Mouse (Mus musculus) retina, postnatal 1 day (tissue): Measurements from ENCODE around the gene Sorbs2.
A peak's percentile ranks its signal among the peaks of the same experiment; 100 is the strongest.

ENCODE experiments used
- DNase-seq: peaks from one replicate; pipeline ENCODE4 v3.0.0-alpha.2; 2012

The Sorbs2 gene

DNA sequence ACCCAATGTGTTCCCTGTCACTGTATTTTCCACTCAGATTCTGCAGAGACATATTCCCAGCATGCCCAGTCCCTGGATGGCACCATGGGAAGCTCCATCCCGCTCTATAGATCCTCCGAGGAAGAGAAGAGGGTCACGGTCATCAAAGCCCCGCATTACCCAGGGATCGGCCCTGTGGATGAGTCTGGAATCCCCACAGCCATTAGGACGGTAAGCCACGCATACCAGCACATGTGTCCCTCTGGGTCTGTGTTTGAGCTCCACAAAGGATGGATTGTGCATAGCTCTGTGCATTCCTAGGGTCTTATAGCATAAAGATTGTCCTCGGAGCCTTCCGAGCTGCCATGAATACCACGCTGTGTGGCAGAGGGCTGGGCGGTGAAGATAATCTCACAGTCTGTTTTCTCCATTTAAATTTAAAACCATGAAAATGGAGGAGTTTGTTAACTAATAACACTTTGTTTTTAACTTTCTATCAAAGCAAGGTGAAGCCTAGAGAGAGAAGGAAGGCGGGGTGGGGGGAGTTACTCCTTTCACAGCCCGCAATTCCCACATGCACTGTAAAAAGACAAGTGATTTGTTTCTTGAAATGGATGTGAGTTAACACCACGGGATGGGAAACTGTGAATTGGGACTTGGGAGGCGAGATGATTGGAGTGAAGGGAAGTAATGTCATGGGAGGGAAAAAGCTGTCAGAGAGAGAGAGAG is 255.5 kb downstream of the Sorbs2 start:
- DNase-seq, result no peak

DNA sequence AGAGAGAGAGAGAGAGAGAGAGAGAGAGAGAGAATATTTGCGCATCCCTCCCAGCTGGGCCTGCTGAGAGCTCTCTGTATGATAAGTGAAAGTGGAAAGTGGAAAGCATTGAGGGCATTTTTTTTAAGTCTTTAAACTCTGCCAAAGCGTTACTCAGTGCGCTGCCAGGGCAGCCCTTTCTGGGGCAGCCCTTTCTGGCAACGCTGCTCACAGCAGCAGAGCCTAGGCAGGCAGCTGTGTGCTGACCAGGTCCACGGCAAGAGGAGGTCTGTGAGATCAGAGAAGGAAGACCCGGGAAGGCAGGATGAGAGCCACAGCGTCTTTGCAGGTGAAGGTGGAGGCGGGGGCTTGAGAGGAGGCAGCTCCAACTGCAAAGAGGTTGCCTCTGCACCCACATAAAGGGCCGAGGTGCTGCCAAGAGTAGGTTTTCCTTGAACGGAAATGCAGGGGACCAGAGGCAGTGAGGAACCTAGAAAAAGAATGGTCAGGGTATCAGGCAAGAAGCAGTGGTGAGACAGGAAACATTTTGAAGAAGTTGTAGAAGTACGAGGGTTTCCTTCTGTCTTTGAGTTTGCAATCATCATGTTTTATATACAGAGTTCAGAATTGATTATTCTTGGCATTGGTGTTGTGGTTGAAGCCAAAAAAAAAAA is 256.2 kb downstream of the Sorbs2 start:
- DNase-seq, result no peak

DNA sequence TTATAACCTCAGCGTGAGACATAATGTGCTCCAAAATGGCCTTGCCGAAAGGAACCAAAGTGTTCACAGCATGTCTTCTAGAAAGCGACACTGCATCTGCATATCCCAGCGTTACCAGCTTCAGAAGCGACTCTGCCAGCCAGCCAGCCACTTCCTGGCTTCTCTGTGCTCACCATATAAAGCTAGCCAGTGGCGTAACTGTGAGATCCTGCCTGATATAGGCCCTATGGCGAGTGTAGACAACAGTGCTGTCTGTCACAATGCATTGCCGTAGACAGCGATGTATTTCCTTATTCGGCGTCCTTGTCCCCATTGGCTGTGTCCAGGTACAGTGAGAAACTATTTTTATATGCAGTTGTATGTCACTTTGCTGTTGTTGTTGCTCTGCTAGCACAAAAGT is 258.6 kb downstream of the Sorbs2 start:
- no peak for DNase-seq

GRCm38 (mm10) chr8:45774841-45775240 is 267.3 kb downstream of the Sorbs2 start:
- no peak for DNase-seq

GRCm38 (mm10) chr8:45775481-45775880 is 267.9 kb downstream of the Sorbs2 start:
- DNase-seq, result no peak

- DNase-seq, result no peak
These were observed 268.8 kb downstream of the Sorbs2 start for GRCm38 (mm10) chr8:45776366-45776765.

- DNase-seq, result no peak
These were observed 269.4 kb downstream of the Sorbs2 start for GRCm38 (mm10) chr8:45776977-45777376.

DNA sequence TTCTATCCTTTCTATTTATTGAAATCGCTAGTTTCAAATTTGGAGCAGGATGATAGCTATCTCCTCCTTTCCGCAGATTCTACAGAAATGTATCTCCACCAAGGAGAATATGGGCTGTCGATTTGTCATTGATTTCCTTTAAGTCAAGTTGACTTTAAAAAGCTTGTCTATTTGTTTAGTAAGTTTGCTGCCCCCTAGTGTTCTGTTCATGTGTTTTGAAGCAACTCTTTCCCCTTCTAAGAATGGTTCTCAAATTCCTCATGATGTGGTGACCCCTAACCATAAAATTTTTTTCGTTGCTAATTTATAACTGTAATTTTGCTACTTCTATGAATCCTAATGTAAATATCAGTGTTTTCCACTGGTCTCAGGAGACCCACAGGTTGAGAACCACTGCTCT is 273.0 kb downstream of the Sorbs2 start:
- DNase-seq, result peak; percentile 69

GRCm38 (mm10) chr8:45788610-45789009 is 281.0 kb downstream of the Sorbs2 start:
- DNase-seq, result no peak

DNA sequence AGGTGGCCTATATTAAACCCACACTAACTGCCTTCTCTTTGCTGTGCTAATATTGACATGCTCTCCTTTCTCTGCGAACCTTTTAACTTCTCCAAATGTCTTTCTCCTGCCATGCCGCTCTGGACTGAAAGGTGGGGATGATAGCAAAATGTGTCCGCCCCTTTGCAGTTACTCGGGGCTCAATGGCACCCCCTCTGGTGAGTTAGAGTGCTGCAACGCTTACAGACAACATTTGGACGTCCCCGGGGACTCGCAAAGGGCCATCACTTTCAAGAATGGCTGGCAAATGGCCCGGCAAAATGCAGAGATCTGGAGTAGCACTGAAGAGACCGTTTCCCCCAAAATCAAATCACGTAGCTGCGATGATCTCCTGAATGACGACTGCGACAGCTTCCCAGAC is 287.3 kb downstream of the Sorbs2 start:
- DNase-seq, result peak; percentile 34

- DNase-seq, result peak; percentile 72
These were observed 288.7 kb downstream of the Sorbs2 start for GRCm38 (mm10) chr8:45796331-45796740.

DNA sequence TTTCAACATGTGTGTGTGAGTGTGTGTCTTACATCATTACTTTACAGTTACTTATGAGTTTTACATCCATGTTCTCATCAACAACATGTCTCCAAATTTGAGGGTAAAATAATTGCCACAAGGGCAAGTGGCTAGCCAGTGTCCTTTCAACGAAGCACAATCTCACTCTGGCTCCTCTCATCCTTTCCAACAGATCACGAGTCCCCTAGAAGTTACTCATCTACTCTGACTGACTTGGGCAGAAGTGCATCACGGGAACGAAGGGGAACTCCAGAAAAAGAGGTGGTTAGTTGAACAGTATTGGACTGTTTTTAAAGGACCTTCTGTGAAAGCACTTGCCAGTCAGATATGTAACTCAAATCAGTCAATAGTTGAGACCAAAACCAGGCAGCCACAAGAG is 291.9 kb downstream of the Sorbs2 start:
- DNase-seq, result no peak

DNA sequence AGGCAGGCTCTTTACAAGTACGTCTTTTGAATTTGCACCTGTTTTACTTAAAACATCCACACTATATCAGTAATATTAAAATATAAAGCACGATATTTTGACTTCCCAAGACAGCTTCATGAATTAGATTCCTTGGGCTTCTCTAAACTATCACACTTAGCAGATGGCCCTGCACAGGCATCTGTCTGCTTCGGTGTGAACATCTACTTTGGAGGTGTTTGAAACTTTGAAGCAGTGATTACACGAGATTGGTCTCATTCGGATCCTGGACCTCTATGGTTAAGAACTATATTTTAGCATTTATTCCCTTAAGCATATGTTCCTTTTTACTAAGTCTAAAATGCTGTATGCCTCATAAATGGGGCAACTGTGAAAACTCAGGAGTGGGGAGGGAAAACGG is 301.0 kb downstream of the Sorbs2 start:
- DNase-seq, result no peak

- peak; percentile 81 for DNase-seq
These were observed 309.3 kb downstream of the Sorbs2 start for GRCm38 (mm10) chr8:45816765-45817426.

- DNase-seq, result no peak
These were observed 314.1 kb downstream of the Sorbs2 start for GRCm38 (mm10) chr8:45821650-45822049.

DNA sequence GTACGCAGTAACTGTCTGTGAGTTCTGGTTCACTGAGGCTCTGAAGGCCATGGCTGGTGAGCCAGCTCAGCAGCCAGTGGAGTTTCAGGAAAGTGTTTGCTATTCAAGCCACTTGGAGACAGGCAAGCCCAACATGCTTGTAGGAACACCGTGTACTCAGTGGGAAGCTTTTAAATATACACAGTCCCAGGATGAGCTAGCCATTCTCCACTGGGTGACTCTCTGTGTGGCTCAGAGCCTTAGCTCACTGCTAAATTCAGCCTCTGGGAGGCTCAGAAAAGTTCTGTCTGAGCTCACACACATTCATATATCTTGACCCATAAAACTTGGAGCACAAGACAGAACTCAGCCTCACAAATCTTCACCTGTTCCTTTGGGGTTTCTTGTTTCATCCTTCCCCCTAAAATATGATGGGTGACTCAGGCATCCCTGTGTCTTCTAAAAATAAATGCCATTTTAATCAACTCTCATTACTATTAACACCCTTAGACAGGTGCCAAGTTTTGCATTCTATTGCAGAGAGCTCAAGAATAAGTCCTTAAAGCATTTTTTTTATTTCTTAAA is 322.5 kb downstream of the Sorbs2 start:
- DNase-seq, result no peak

GRCm38 (mm10) chr8:45833896-45834295 is 326.3 kb downstream of the Sorbs2 start:
- peak; percentile 70 for DNase-seq

DNA sequence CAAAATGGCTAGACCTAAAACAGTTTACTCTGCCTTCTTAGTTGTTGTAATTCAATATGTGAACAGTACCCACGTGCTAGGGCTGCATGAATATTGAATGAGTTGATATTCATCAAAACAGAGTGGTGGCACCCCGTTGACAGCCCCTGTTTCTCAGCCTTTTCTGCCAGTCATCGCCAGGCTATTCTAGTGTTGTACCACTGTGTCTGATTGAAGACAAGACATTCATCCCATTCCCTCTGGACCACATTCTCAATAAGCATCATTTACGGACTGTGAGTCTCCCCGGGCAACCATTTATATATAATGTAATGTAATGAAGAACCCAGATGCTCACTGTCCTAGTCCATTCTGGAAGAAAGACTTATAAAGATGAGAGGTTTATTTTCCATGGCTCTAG is 335.7 kb downstream of the Sorbs2 start:
- DNase-seq, result no peak

- DNase-seq, result peak; percentile 92
These were observed 336.7 kb downstream of the Sorbs2 start for GRCm38 (mm10) chr8:45844097-45844885.

- no peak for DNase-seq
These were observed 337.4 kb downstream of the Sorbs2 start for GRCm38 (mm10) chr8:45844911-45845481.

DNA sequence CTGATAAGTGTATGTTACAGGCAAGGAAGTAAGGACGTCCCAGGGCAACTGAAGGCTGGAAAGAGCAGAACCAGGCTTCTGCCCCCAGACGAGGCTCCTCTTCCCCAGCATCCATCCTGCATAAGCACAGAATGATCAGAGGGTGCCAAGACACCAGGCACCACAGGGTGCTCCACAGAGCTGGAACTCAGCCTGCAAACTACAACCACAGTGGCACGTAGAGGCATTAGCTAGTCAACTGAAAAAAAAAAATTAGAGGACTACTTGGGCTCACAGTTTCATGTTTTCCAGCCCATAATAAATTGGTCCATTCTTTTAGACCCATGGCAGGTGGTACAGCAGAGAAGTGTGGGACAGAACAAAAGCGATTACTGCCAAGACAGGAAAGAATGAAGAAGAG is 338.3 kb downstream of the Sorbs2 start:
- DNase-seq, result no peak

GRCm38 (mm10) chr8:45855118-45855517 is 347.5 kb downstream of the Sorbs2 start:
- no peak for DNase-seq

- DNase-seq, result no peak
These were observed 350.1 kb downstream of the Sorbs2 start for GRCm38 (mm10) chr8:45857734-45858133.
